Mouse (Mus musculus): Measurements from ENCODE around the gene Ifi35.
"Not testable (repeated sequence)": the region's sequence is repeated elsewhere in the genome, so short reads cannot be mapped to it uniquely, and the experiment has no call there.

The Ifi35 gene

DNA sequence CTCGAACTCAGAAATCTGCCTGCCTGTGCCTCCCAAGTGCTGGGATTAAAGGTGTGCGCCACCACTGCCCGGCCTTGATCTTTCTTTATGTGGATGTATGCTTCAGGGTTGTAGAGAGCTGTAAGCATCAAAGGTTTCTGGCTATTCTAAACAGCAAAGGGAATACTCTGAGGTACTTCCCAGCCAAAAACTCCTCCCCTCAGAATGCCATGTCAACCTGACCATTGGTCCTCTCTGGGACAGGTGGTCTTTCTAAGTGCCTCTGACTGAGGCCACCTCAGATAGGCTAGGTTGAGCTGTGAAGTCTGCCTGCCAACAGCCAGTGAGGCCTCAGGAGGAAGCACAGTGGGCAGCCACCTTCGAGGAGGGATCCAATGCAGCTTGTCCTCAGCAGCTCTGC is 692 bp downstream of the Ifi35 start:
- DNase-seq = no peak

DNA sequence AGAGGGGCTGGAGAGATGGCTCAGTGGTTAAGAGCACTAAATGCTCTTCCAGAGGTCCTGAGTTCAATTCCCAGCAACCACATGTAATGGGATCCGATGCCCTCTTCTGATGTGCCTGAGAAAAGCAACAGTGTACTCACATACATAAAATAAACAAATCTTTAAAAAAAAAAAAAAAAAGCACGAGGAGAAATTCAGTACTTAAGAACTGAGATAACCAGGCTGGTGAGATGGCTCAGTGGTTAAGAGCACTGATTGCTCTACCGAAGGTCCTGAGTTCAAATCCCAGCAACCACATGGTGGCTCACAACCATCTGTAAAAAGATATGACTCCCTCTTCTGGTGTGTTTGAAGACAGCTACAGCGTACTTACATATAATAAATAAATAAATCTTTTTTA is 1.4 kb downstream of the Ifi35 start:
- not testable (repeated sequence) for DNase-seq

DNA sequence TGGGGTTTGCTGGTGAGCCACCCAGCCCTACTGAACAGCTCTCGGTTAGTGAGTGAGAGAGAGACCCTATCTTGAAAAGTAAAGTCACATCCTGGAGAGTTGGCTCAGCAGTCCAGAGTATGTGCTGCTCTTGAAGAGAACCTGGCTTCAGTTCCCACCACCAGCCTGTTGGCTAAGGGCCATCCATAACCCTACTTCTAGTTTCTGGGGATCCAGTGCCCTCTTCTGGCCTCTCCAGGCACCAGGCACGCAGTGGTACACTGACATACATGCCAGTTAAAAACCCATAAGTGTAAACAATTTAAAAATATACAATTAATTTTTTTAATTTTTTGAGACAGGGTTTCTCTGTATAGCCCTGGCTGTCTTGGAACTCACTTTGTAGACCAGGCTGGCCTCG is 2.2 kb downstream of the Ifi35 start:
- DNase-seq = no peak

DNA sequence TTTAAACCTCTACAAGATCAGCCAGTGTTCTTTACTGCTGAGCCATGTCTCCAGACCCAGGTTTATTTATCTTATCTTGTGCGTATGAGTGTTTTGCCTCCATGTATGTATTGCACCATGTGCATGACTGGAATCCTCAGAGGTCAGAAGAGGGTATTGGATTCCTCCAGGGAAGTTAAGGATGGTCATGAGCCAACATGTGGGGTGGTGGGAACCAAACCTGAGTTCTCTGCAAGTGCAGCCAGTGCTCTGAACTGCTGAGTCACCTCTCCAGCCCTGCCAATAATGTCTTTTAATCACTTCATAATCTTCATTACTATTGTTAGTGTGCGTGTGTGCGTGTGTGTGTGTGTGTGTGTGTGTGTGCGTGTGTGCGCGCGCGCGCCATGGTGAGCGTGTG is 3.3 kb downstream of the Ifi35 start:
- DNase-seq = no peak

DNA sequence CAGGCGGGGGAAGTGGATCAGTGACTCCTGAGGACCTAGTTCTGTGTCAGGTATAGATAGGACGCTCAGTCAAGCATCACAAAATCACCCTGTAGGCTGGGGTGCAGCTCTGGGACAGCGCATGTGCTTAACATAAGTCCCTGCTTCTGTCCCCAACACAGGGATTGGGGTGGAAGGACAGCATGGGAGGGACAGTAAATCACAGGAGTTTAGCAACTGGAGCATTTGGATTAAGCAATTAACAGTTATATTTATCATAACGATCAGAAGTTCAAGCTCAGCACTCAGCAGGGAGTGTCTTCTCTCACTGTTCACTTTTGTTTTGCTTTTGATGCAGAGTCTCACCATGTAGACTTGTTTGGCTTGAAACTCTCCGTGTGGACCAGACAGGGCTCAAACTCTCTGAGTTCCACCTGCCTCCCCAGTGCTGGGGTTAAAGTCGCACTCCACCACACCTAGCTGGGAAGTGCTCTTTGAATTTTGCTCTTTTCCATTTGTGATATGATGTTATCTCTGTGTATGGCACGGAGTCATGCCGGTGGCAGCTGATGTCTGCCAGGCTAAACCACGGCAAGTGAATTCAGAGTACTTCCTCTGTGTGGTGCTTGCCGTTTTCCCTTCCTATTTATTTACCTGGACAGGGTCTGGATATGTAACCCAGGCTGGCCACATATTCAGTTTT is 4.0 kb downstream of the Ifi35 start:
- no peak for DNase-seq

DNA sequence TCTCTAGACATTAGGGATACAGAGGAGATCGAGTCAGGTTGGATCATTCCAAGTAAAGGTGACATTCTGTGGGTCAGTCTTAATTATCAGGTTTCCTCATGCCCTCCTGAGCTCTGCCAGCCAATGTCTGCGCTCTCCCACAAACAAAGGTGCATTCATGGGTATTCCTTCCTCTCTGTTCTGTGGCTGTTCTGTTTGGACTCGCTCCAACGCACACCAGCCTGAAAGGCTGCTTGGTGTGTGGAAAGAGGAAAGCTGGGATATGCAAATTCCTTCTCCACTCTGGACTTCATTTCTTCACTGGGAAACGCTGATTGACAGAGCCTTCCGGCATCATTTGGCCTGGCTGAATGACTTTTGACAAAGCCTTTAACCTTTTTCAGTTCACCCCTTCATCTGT is 6.5 kb downstream of the Ifi35 start:
- no peak for DNase-seq

DNA sequence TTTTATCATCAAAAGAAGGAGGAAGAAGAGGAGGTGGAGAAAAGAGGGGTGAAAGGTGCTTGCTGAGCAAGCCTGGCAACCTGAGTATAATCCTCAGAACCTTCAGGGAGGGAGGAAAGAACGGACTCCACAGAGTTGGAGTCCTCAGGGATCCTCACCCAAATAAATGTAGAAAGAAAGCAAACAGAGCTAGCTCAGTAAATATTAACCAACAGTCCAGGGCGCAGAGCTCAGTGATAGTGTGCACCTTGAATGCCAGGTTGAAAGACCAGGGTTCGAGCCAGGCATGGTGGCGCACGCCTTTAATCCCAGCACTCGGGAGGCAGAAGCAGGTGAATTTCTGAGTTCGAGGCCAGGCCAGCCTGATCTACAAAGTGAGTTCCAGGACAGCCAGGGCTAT is 7.4 kb downstream of the Ifi35 start:
- DNase-seq = no peak

DNA sequence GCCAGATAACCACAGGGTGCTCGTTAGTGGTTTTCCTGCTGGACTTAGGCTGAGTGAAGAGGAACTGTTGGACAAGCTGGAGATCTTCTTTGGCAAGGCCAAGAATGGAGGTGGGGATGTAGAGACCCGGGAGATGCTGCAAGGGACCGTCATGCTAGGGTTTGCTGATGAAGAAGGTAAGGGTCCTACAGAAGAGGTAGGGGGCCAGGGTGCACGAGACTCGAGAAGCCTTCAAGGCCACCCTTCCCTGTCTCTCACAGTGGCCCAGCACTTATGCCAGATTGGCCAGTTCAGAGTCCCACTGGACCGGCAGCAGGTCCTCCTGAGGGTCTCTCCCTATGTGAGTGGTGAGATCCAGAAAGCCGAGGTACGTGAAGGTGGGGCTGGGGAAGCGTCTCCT is 9.4 kb downstream of the Ifi35 start:
- DNase-seq = no peak

DNA sequence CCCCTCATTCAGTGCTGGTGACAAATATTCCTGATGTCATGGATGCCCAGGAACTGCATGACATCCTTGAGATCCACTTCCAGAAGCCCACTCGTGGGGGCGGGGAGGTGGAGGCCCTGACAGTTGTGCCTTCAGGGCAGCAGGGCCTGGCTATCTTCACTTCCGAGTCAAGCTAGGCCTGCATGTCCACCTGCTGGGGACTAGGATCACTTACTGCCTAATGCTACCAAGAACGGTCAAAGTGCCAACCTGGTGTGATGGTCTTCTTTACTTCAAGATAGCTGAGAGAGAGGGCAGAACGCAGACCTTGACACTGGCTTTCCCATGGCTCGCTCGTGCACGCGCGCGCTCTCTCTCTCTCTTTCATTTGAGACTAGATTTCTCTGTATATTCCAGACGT is 10.0 kb downstream of the Ifi35 start:
- DNase-seq = no peak

DNA sequence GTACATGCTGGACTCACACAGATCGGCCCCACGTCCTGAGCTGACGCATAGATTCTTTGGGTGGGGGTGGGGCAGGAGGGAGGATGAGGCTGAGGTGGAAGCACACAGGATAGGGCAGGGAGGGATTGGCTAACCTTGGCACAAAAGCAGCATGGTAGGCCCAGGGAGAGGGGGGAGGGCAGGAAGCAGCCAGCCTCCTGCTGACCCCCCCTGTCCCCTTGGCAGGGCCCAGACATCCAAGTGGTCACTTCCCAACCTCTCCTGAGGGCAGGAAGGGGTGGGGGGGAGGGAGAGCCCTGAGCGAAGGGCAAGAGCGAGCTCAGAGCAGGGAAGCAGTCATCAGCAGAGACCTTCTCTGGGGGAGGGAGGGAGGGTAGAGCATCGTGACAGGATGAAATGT is 11.5 kb downstream of the Ifi35 start:
- DNase-seq = no peak

DNA sequence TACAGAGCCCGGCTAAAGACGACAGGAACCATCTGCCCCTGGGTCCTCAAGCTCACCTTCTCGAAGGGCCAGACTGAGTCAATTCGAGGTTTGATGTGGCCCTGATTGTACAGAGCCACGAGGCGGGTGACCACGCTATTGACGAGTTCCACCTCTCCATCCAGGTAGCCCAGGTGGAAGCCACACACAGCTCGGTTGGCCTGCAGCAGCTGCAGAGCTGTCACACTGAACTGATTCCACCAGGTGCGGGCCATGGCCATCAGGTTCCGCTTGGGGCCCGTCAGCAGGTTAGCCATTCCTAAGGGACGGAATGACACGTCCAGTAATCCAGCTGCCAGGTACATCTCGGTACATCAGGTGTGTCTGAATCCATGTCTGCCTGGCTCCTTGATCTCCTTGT is 12.1 kb downstream of the Ifi35 start:
- DNase-seq = no peak

DNA sequence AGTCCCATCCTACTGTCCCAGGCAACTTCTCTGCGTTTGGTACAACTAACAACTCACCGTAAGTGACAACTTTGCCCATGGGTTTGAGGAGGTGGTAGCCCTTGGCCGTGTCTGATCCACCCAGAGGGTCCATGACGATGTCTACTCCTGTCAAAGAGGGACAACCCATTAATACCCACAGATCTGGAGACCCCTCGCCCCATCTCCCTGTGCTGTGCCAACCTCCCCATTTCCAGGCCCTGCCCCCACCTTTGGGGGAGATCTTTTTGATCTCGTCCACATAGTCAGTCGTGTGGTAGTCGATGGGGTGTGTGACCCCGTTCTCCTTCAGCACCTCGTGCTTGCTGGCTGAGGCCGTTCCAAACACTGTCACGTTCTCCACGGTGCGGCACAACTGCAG is 13.9 kb downstream of the Ifi35 start:
- no peak for DNase-seq

DNA sequence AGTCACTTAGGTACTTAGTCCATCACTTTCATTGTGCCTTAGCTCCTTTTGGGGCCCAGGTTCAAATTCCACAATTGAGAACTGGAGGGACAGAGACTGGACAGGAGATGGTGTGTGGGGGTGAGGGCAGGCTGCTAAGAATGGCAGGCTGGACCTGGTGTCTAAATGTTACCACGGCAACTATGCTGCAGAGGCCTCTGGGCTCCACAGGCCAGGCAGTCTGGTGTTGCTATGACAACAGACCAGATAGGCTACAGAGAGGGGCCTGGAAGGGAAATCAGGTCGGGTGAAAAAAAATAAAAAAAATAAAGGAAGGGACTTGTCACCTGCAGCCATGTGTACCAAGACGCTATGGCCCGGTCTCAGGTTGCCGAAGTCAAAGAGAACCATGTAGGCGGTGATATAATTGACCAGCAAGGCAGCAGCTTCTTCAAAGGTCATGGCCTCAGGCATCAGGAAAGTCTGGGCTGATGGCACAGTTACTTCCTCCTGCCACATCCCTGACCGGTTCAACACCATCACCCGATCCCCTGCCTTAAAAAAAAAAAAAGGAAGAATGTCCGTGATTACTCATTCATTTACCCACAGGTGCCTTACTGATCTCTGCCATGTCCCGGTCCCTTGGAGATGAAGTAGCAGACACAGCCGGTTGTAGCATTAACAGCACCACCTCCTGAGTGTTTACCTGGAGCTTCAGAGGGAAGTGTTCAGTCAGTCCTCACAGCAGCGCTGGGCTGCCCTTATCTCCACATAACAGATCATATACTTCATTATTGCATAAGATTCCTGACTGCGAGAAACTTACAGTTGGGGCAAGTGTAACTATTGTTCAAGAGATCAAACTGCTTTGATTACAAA is 14.6 kb downstream of the Ifi35 start:
- no peak for DNase-seq

DNA sequence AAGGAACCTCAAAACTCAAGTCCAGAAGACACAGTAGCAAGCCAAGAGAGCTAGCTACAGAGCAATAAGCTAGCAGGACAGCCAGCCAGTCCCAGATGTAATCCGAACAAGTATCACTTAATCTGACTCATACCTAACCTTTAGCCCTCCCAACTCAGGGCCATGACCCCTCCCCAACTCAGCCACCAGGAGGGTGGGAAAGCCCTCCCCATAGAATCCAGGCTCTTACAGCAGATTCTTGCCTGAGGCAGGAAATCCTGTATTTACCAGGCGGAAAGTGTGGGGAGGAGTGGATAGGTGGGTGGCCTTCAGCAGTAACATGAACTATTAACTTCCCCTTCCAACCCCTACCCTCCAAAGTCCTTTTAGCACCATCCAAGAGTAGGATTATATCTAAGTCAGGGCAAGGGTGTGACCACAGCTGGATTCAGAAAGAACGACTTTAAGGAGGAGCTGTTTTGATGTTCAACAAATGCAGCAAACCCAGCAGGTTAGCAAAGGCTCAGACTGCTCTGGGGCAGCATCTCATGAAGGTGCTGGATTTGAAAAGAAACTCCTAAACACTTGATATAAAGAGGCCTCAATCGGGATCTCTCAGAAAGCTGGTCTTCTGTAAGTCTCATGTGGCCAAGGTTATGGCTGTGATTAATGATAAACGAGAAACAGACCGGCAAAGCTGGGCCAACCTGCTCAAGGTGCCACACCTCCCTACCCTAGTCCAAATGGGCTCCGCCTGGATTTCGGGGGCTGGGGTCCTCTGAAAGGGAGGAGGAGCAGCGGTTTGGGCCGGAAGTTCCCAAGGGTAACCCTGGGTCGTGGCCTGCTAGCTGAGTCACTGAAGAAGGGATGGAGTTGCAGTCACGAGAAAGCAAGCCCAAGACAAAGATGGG is 16.2 kb downstream of the Ifi35 start, which contains the start of gene Rnd2:
TSS of gene Rnd2 (plus strand) at position 789 of the 890 bp plus-strand sequence.
- DNase-seq = no peak

DNA sequence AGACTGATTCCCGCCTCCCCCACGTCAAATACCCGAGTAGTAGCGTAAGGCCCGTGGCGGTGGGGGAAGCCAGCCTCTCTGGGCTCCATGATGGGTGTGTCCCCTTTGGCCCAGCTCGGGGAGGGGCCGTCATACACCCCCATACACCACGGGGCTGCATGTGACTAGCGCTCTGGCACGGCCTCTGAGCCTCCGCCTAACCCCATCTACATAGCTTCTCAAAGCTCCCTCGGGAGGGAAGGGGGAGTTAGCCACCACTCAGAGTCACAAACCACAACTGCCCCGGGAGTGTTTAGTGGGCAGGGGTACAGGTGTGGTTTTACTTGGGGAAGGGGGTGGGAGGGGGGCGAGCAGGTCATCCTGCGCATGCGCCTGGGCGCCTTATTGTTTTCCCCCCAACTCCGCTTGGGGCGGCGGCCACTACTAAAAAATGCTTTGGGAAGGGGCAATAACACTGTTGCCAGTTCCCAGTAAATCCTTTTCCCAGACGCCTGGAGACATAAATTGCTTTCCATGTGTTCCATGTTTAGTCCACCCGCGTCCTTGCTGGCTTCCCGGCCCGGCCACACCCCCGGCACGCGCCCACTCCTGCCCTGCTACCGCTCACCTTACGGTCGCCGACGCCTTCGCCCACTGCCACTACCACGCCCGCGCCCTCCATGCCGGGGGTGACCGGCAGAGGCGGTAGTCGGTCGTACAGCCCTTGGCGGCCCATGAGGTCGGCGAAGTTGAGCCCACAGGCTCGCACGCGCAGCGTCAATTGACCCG is 17.1 kb downstream of the Ifi35 start:
- peak; percentile 35 for DNase-seq

DNA sequence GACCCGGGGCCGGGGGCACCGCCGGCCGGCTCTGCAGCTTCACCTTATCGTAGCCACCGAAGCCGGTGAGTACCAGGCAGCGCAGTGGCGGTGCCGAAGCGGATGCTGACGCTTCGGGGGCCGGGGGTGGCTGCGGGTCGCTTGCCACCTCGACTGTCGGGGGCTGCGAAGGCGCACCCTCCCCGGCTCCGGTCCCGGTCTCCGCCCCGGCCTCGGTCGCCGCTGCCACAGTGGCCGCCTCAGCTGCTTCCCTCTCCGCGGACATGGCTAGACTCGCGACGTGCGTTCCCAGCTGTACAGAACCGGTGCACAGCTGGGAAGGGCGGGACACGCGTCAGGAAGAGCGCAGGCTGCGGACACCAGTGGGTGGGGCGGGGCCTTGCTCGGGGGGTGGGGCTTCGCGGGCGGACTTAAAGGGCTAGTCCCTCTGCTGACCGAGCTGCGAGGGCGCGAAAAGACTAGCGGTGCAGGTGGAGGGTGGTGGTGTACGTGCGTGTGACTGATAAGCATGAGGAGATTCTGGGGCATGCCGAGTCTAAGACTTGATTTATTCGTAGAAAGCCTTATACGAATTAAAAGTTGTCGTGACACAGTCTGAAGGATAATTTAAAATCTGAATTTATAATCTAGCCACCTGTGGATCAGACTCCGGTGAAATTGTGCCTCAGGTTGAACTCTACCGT is 17.8 kb downstream of the Ifi35 start, which contains the start of gene Vat1:
TSS of gene Vat1 (minus strand) at position 362 of the 683 bp plus-strand sequence.
- DNase-seq = peak; percentile 46

DNA sequence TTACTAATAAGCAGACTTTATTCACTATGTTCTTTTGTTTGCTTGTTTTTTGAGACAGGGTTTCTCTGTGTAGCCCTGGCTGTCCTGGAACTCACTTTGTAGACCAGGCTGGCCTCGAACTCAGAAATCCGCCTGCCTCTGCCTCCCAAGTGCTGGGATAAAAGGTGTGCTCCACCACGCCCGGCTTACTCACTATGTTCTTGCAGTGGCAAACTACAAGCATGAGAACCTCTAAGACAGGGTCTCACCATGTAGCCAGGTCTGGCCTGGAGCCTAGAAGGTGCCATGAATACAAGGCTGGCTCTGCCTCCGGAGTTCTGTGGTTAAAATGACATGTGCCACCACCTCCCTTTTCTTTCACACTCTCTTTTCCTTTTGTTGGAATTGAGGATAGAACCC is 18.3 kb downstream of the Ifi35 start:
- not testable (repeated sequence) for DNase-seq

DNA sequence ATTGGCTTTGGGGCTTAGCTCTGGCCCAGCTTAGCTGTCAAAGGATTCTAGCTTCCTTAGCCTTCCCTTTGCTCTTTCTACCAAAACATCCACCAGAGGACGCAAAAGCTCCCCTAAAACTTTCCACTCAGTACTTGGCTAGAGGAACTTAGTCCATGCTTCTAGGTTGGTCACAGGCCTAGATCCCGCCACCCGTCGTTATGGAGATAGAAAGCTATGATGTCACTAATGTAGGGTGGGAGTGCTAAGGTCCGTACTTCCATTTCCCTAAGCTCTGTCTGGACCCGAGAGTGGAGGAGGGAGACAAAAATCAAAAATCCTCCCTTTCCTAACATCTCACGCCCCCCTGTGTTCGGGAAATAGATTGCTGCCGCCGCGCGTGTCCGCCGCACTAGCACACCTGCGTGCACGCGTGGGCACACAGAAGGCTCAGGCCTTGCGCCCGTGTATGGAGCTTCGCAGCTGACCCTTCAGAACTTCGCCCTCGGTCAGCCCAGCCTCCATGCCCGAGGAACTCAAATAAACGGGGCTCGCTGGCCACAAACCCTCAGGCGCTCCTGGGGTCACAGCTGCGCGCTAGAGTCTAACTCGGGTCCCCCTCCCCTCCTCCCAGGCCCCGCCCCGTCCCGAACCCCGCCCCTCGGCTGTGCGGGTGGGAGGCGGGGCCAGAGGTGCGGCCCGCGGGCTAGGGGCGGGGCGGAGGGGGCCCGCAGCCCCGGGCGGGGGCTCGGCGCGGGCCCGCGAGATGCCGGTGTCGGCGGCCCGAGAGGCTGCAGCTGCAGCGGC is 19.5 kb downstream of the Ifi35 start:
- peak; percentile 62 for DNase-seq

DNA sequence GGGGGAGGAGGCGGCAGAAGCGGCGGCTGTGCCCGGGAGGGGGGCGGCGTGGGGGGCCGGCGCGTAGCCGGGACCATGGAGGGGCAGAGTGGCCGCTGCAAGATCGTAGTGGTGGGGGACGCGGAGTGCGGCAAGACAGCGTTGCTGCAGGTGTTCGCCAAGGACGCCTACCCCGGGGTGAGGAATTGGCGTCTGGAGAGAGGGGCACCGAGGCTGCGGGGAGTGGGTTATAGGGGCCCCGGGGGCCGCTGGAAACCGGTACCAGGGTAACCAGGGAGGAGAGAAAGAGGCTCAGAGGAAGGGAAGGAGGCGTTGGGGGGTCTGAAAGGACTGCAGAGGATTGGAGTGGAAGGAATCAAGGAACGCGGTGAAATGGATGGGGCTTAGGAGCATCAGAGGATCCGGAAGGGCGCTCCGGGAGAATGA is 20.1 kb downstream of the Ifi35 start:
- DNase-seq = peak; percentile 33

DNA sequence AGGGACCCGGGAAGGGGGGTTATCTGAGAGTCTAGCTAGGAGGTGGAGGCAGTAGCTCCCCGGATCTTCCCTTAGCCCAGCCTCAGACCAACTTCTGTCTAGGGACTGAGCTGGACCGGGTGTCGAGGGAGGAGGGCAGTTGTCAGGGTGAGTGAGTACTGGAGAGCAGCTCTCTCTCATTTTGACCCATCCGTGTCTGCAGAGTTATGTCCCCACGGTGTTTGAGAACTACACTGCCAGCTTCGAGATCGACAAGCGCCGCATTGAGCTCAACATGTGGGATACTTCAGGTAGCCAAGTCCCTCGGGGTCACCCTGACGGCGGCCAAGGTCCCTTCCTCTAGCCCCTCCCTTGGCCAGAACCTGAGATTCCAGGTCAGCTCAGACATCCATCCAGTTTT is 20.5 kb downstream of the Ifi35 start:
- DNase-seq = no peak

DNA sequence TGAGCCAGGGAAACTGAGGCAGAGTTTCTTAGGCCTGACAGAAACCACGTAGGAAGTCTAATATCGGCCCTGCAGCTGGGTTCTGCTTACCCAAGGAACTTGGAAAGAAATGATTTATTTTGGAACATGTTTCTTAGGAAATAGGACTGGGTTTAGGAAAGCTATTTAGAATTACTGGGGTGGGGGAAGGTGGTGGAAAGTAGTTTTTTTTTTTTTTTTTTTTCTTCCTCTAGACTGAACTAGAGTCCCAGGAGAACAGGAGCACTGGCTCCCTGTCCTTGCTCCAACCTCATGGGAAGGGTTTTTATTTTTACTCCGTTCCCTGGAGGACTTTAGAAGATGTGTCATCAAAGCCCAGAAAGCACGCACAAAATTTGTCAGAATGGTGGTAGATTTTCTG is 20.9 kb downstream of the Ifi35 start:
- DNase-seq = no peak
